Mouse (Mus musculus): ENCODE measurements at regions not wholly inside any gene's neighbourhood (a gene's known extent, or its start where the extent isn't known, plus 50 kb on each side); places are given as distances from the start of the nearest gene placed in this dataset.
A peak's percentile ranks its signal among the peaks of the same experiment; 100 is the strongest.

- no peak overlapping the region for H3K9ac ChIP-seq
- H3K4me3 ChIP-seq = no peak overlapping the region
- no peak overlapping the region for H3K27ac ChIP-seq
- H3K4me2 ChIP-seq (replicated peaks) = no peak overlapping the region
- no peaks in the 10 kb centered on the region for H3K36me3 ChIP-seq
- WGBS = 85% methylated on average over 3 of the region's 3 CpGs
- H3K27me3 ChIP-seq = no peaks in the 10 kb centered on the region
- H3K4me1 ChIP-seq = no peaks in the 10 kb centered on the region
- no peaks in the 10 kb centered on the region for H3K9me3 ChIP-seq (replicated peaks)
- ATAC-seq (ENCODE audit: low FRiP score) = no peak
Observed at GRCm38 (mm10) chr14:9000408-9001092, 334.5 kb upstream of the 4930452B06Rik start.

GRCm38 (mm10) chr14:8999815-9000214, 333.8 kb upstream of the 4930452B06Rik start:
- Histone ChIP-seq H3K9ac (no peak overlapping the region), H3K4me3 (no peak overlapping the region), H3K4me1 (no peaks in the 10 kb centered on the region), H3K27ac (no peak overlapping the region), H3K9me3 (replicated peaks) (no peaks in the 10 kb centered on the region), H3K36me3 (no peaks in the 10 kb centered on the region), H3K4me2 (replicated peaks) (no peak overlapping the region), H3K27me3 (no peaks in the 10 kb centered on the region)
- no peak; the same call in 1 of the 2 replicates for ATAC-seq (ENCODE audit: low FRiP score)
- 50% methylated on average over 1 of the region's 1 CpGs for WGBS

- no peaks in the 10 kb centered on the region for H3K27me3 ChIP-seq
- no peaks in the 10 kb centered on the region for H3K4me1 ChIP-seq
- WGBS = 76% methylated on average over 1 of the region's 1 CpGs
- no peak overlapping the region for H3K9ac ChIP-seq
- no peaks in the 10 kb centered on the region for H3K9me3 ChIP-seq (replicated peaks)
- H3K4me2 ChIP-seq (replicated peaks) = no peak overlapping the region
- H3K27ac ChIP-seq = no peak overlapping the region
- H3K4me3 ChIP-seq = no peak overlapping the region
- no peaks in the 10 kb centered on the region for H3K36me3 ChIP-seq
- ATAC-seq (ENCODE audit: low FRiP score) = no peak
Observed at GRCm38 (mm10) chr14:8993421-8993820, 327.4 kb upstream of the 4930452B06Rik start.

- Histone ChIP-seq H3K9ac (no peak overlapping the region), H3K4me2 (replicated peaks) (no peak overlapping the region), H3K9me3 (replicated peaks) (no peaks in the 10 kb centered on the region), H3K4me3 (no peak overlapping the region), H3K36me3 (no peaks in the 10 kb centered on the region), H3K27me3 (no peaks in the 10 kb centered on the region), H3K27ac (no peak overlapping the region), H3K4me1 (no peaks in the 10 kb centered on the region)
- no peak for ATAC-seq (ENCODE audit: low FRiP score)
- WGBS = 93% methylated on average over 4 of the region's 4 CpGs
Observed at GRCm38 (mm10) chr14:8985086-8985793, 319.2 kb upstream of the 4930452B06Rik start.

- Histone ChIP-seq H3K27me3 (no peaks in the 10 kb centered on the region), H3K36me3 (no peaks in the 10 kb centered on the region), H3K4me3 (no peak overlapping the region), H3K27ac (no peak overlapping the region), H3K4me2 (replicated peaks) (no peak overlapping the region), H3K4me1 (no peaks in the 10 kb centered on the region), H3K9me3 (replicated peaks) (no peaks in the 10 kb centered on the region), H3K9ac (no peak overlapping the region)
- 69% methylated on average over 2 of the region's 2 CpGs for WGBS
- no peak for ATAC-seq (ENCODE audit: low FRiP score)
Observed at GRCm38 (mm10) chr14:8961554-8961953, 295.5 kb upstream of the 4930452B06Rik start.

- WGBS = 53% methylated on average over 6 of the region's 6 CpGs
- H3K9ac ChIP-seq = no peak overlapping the region
- no peak for ATAC-seq (ENCODE audit: low FRiP score)
Observed at GRCm38 (mm10) chr14:8952853-8953397, 286.9 kb upstream of the 4930452B06Rik start.

GRCm38 (mm10) chr14:8948751-8949150, 282.7 kb upstream of the 4930452B06Rik start:
- no peak for ATAC-seq (ENCODE audit: low FRiP score)
- Histone ChIP-seq H3K4me3 (no peak overlapping the region), H3K4me2 (replicated peaks) (no peak overlapping the region), H3K27me3 (no peaks in the 10 kb centered on the region), H3K9me3 (replicated peaks) (no peaks in the 10 kb centered on the region), H3K36me3 (no peaks in the 10 kb centered on the region), H3K4me1 (no peaks in the 10 kb centered on the region), H3K27ac (no peak overlapping the region), H3K9ac (no peak overlapping the region)
- 74% methylated on average over 2 of the region's 2 CpGs for WGBS

More at GRCm38 (mm10) chr14:8952853-8953397, 286.9 kb upstream of the 4930452B06Rik start:
- H3K4me2 ChIP-seq (replicated peaks) = no peak overlapping the region
- H3K27me3 ChIP-seq = no peaks in the 10 kb centered on the region
- H3K4me1 ChIP-seq = no peaks in the 10 kb centered on the region
- no peaks in the 10 kb centered on the region for H3K36me3 ChIP-seq
- no peaks in the 10 kb centered on the region for H3K9me3 ChIP-seq (replicated peaks)
- H3K27ac ChIP-seq = no peak overlapping the region
- no peak overlapping the region for H3K4me3 ChIP-seq

GRCm38 (mm10) chr14:8946851-8947625, 281.0 kb upstream of the 4930452B06Rik start:
- Histone ChIP-seq H3K27me3 (no peaks in the 10 kb centered on the region), H3K9me3 (replicated peaks) (no peaks in the 10 kb centered on the region), H3K36me3 (no peaks in the 10 kb centered on the region), H3K4me2 (replicated peaks) (no peak overlapping the region), H3K4me3 (no peak overlapping the region), H3K27ac (peak overlapping the region; percentile 30; the same call in 1 of the 2 replicates), H3K4me1 (no peaks in the 10 kb centered on the region), H3K9ac (no peak overlapping the region)
- ATAC-seq (ENCODE audit: low FRiP score) = no peak
- 70% methylated on average over 5 of the region's 5 CpGs for WGBS

GRCm38 (mm10) chr14:8935121-8935520, 269.1 kb upstream of the 4930452B06Rik start:
- no peak for ATAC-seq (ENCODE audit: low FRiP score)
- Histone ChIP-seq H3K4me3 (no peak overlapping the region), H3K4me2 (replicated peaks) (no peak overlapping the region), H3K27me3 (no peaks in the 10 kb centered on the region), H3K9me3 (replicated peaks) (no peaks in the 10 kb centered on the region), H3K27ac (no peak overlapping the region), H3K36me3 (no peaks in the 10 kb centered on the region), H3K4me1 (no peaks in the 10 kb centered on the region), H3K9ac (no peak overlapping the region)
- WGBS = 30% methylated on average over 5 of the region's 5 CpGs
